ENCODE assay signal across 27 mouse cellular contexts in genomic region chr7:125717612-125718011, GRCm38 (mm10). TPM values are rescaled to one million over a fixed set of nuclear protein-coding genes. Genes with fewer than 3 reads are reported as not detected.
DNase-seq lines count a peak whose midpoint lies in the region; ATAC-seq and TF ChIP-seq lines count a peak whose summit lies in the region.
"Had no signal": no experiment of that assay in that cellular context is flagged by ENCODE, and none has a peak within 500 bp of the region (broad histone marks: within the 10 kb centered on the region; RNA-seq: fewer than 3 reads in every experiment).

No protein-coding gene starts in this region.

- H3K27me3 ChIP-seq in heart, embryonic 16.5 days (ENCODE audit: control insufficient read depth, insufficient read depth, low read length), result no peaks in the 10 kb centered on the region
- H3K27me3 ChIP-seq in heart, embryonic 11.5 days (ENCODE audit: control insufficient read depth, insufficient read depth, low read length), result no peaks in the 10 kb centered on the region
- no peaks in the 10 kb centered on the region for H3K27me3 ChIP-seq in liver, adult 2 months (ENCODE audit: control insufficient read depth, insufficient read depth, low read length)
- H3K27me3 ChIP-seq in liver, postnatal 0 days (ENCODE audit: insufficient read depth, low read length), result no peaks in the 10 kb centered on the region
- no peaks in the 10 kb centered on the region for H3K27me3 ChIP-seq in intestine, postnatal 0 days (replicated peaks; ENCODE audit: control insufficient read depth, insufficient read depth, low read length)
- H3K27me3 ChIP-seq: CH12.LX; embryonic facial prominence, embryonic 15.5 days; forebrain, embryonic 12.5 days; heart, embryonic 12.5 days; kidney, embryonic 15.5 days; limb, embryonic 12.5 days; liver, embryonic 12.5 days; megakaryocyte, embryonic 14.5 days; midbrain, embryonic 12.5 days; neural tube, embryonic 12.5 days had no signal

- no peak overlapping the region for H3K4me2 ChIP-seq in heart, embryonic 16.5 days (ENCODE audit: low read depth, low read length)
- no peak overlapping the region for H3K4me2 ChIP-seq in heart, embryonic 11.5 days
- no peak overlapping the region for H3K4me2 ChIP-seq in liver, postnatal 0 days (ENCODE audit: low read depth, low read length)
- no peak overlapping the region for H3K4me2 ChIP-seq in intestine, postnatal 0 days (replicated peaks; ENCODE audit: low read depth)
- H3K4me2 ChIP-seq: embryonic facial prominence, embryonic 15.5 days; forebrain, embryonic 12.5 days; heart, embryonic 12.5 days; hindbrain, embryonic 14.5 days; kidney, embryonic 15.5 days; limb, embryonic 12.5 days; liver, embryonic 12.5 days; midbrain, embryonic 12.5 days; neural tube, embryonic 12.5 days had no signal

- no peak for TF ChIP-seq POLR2A in liver, adult 2 months (IDR thresholded peaks at IDR 0.05; ENCODE audit: extremely low read depth, insufficient read depth, low read length)

- DNase-seq in adrenal gland, postnatal 10 days, result peak; percentile 32
- no peak for DNase-seq in adrenal gland, adult 2 months
- DNase-seq in liver, adult 2 months (ENCODE audit: extremely low read depth, low read depth, low spot score), result peak; percentile 53
- no peak for DNase-seq in liver, postnatal 0 days
- DNase-seq in retina, postnatal 1 day, result no peak
- DNase-seq: cerebellum, adult 8-10 months; cerebellum, postnatal 25 days; gastrocnemius, postnatal 10 days; lung, adult 18-20 months; thymus, adult 2 months; thymus, postnatal 36 days had no signal

- peaks cover 61% of the 10 kb centered on the region for H3K4me1 ChIP-seq in heart, embryonic 16.5 days (ENCODE audit: control insufficient read depth, insufficient read depth, low read length)
- H3K4me1 ChIP-seq in heart, embryonic 11.5 days (ENCODE audit: control insufficient read depth, insufficient read depth, low read length), result peaks cover 43% of the 10 kb centered on the region
- H3K4me1 ChIP-seq in liver, adult 2 months (ENCODE audit: control insufficient read depth, insufficient read depth, low read length), result peaks cover 3% of the 10 kb centered on the region; the same call in 1 of the 2 replicates
- H3K4me1 ChIP-seq in liver, postnatal 0 days (ENCODE audit: insufficient read depth), result peaks cover 5% of the 10 kb centered on the region; the same call in 1 of the 2 replicates
- H3K4me1 ChIP-seq in intestine, postnatal 0 days (replicated peaks; ENCODE audit: control insufficient read depth, insufficient read depth, low read length), result 0 out of 2 replicates have a peak, but pooled peaks cover 3% of the 10 kb centered on the region
- H3K4me1 ChIP-seq: forebrain, embryonic 12.5 days; kidney, embryonic 15.5 days; liver, embryonic 12.5 days; midbrain, embryonic 12.5 days; neural tube, embryonic 12.5 days had no signal

- no peak overlapping the region for H3K4me3 ChIP-seq in heart, embryonic 16.5 days (ENCODE audit: low read length)
- no peak overlapping the region for H3K4me3 ChIP-seq in heart, embryonic 11.5 days (ENCODE audit: low read depth, low read length)
- no peak overlapping the region for H3K4me3 ChIP-seq in liver, adult 2 months (ENCODE audit: insufficient read depth, low read depth, low read length)
- no peak overlapping the region for H3K4me3 ChIP-seq in liver, postnatal 0 days (ENCODE audit: low read depth, low read length)
- no peak overlapping the region for H3K4me3 ChIP-seq in intestine, postnatal 0 days (ENCODE audit: low read depth, low read length)
- H3K4me3 ChIP-seq: embryonic facial prominence, embryonic 10.5 days; embryonic facial prominence, embryonic 15.5 days; forebrain, embryonic 12.5 days; heart, embryonic 12.5 days; kidney, embryonic 15.5 days; limb, embryonic 12.5 days; liver, embryonic 12.5 days; megakaryocyte, embryonic 14.5 days; midbrain, embryonic 12.5 days; myocyte; neural tube, embryonic 12.5 days had no signal

- no peak for TF ChIP-seq CTCF in liver, adult 2 months (IDR thresholded peaks at IDR 0.05; ENCODE audit: low read depth, low read length)
- TF ChIP-seq CTCF in liver, postnatal 0 days (IDR thresholded peaks at IDR 0.05; ENCODE audit: low read depth), result no peak
- no peak for TF ChIP-seq CTCF in intestine, postnatal 0 days (IDR thresholded peaks at IDR 0.05; ENCODE audit: low read depth)

- ATAC-seq in heart, embryonic 16.5 days (replicated peaks; ENCODE audit: extremely low read depth, insufficient read depth, low FRiP score), result no peak
- ATAC-seq in heart, embryonic 11.5 days (replicated peaks; ENCODE audit: insufficient number of reproducible peaks, low FRiP score, low TSS enrichment), result no peak
- no peak for ATAC-seq in liver, postnatal 0 days
- peak; percentile 76 for ATAC-seq in intestine, postnatal 0 days
- ATAC-seq: liver, embryonic 12.5 days had no signal

- H3K27ac ChIP-seq in heart, embryonic 16.5 days (ENCODE audit: low read length), result peak overlapping the region; percentile 47; the same call in 1 of the 2 replicates
- H3K27ac ChIP-seq in heart, embryonic 11.5 days (ENCODE audit: low read depth, low read length), result no peak overlapping the region
- no peak overlapping the region for H3K27ac ChIP-seq in liver, adult 2 months (replicated peaks; ENCODE audit: insufficient read depth, low read depth, low read length)
- H3K27ac ChIP-seq in liver, postnatal 0 days (ENCODE audit: low read depth), result no peak overlapping the region
- H3K27ac ChIP-seq in intestine, postnatal 0 days (ENCODE audit: low read depth, low read length), result peak overlapping the region; percentile 55
- H3K27ac ChIP-seq: embryonic facial prominence, embryonic 10.5 days; forebrain, embryonic 12.5 days; hindbrain, embryonic 14.5 days; kidney, embryonic 15.5 days; liver, embryonic 12.5 days; midbrain, embryonic 12.5 days; neural tube, embryonic 12.5 days had no signal

- no peaks in the 10 kb centered on the region for H3K79me2 ChIP-seq in liver, adult 2 months (ENCODE audit: control insufficient read depth, insufficient read depth, low read length)

- TF ChIP-seq EP300 in liver, postnatal 0 days (IDR thresholded peaks at IDR 0.05; ENCODE audit: low read depth), result no peak

- no peak overlapping the region for H3K9ac ChIP-seq in heart, embryonic 16.5 days (ENCODE audit: low read length)
- no peak overlapping the region for H3K9ac ChIP-seq in heart, embryonic 11.5 days (ENCODE audit: low read depth, low read length)
- no peak overlapping the region for H3K9ac ChIP-seq in liver, adult 2 months (ENCODE audit: low read depth, low read length)
- no peak overlapping the region for H3K9ac ChIP-seq in liver, postnatal 0 days (replicated peaks)
- H3K9ac ChIP-seq in intestine, postnatal 0 days (ENCODE audit: low read depth, low read length), result no peak overlapping the region
- H3K9ac ChIP-seq: embryonic facial prominence, embryonic 15.5 days; forebrain, embryonic 12.5 days; heart, embryonic 12.5 days; hindbrain, embryonic 14.5 days; kidney, embryonic 15.5 days; limb, embryonic 12.5 days; liver, embryonic 12.5 days; midbrain, embryonic 12.5 days; neural tube, embryonic 12.5 days had no signal

- H3K36me3 ChIP-seq in heart, embryonic 16.5 days (ENCODE audit: control insufficient read depth, insufficient read depth), result no peaks in the 10 kb centered on the region
- no peaks in the 10 kb centered on the region for H3K36me3 ChIP-seq in heart, embryonic 11.5 days (ENCODE audit: control insufficient read depth, insufficient read depth, low read length)
- no peaks in the 10 kb centered on the region for H3K36me3 ChIP-seq in liver, adult 2 months (ENCODE audit: control insufficient read depth, insufficient read depth, low read length)
- no peaks in the 10 kb centered on the region for H3K36me3 ChIP-seq in liver, postnatal 0 days (replicated peaks; ENCODE audit: insufficient read depth, low read length)
- H3K36me3 ChIP-seq in intestine, postnatal 0 days (ENCODE audit: control insufficient read depth, insufficient read depth), result no peaks in the 10 kb centered on the region
- H3K36me3 ChIP-seq: embryonic facial prominence, embryonic 10.5 days; embryonic facial prominence, embryonic 15.5 days; forebrain, embryonic 12.5 days; heart, embryonic 12.5 days; kidney, embryonic 15.5 days; liver, embryonic 12.5 days; midbrain, embryonic 12.5 days; neural tube, embryonic 12.5 days had no signal

- no peaks in the 10 kb centered on the region for H3K9me3 ChIP-seq in heart, embryonic 16.5 days (replicated peaks; ENCODE audit: control insufficient read depth, low read length)
- H3K9me3 ChIP-seq in heart, embryonic 11.5 days (replicated peaks; ENCODE audit: control insufficient read depth, low read length), result no peaks in the 10 kb centered on the region
- no peaks in the 10 kb centered on the region for H3K9me3 ChIP-seq in liver, postnatal 0 days (ENCODE audit: low read length)
- no peaks in the 10 kb centered on the region for H3K9me3 ChIP-seq in intestine, postnatal 0 days (ENCODE audit: control insufficient read depth)
- H3K9me3 ChIP-seq: embryonic facial prominence, embryonic 10.5 days; embryonic facial prominence, embryonic 15.5 days; forebrain, embryonic 12.5 days; heart, embryonic 12.5 days; kidney, embryonic 15.5 days; limb, embryonic 12.5 days; liver, embryonic 12.5 days; megakaryocyte, embryonic 14.5 days; midbrain, embryonic 12.5 days; neural tube, embryonic 12.5 days had no signal

RNA-seq across cellular contexts. Expression of gene D430042O09Rik, which starts 9.9 kb away (rescaled TPM):
- total RNA-seq in adrenal gland, postnatal 10 days (2021), result 10 to 100 TPM; 16.7 to 17.8 TPM
- 10 to 100 TPM; 26.7 to 28.9 TPM for total RNA-seq in adrenal gland, adult 2 months (2021)
- 12.8 and 14.6 TPM in 2 replicates for polyA plus RNA-seq in adrenal gland, adult 2 months (2012; rRNA removed)
- polyA plus RNA-seq in heart, embryonic 16.5 days (2015; fragmentation: Nextera tagmentation; extraction: Ambion mirVana), result 7.9 and 8.0 TPM in 2 replicates
- 8.7 and 9.4 TPM in 2 replicates for polyA plus RNA-seq in heart, embryonic 11.5 days (2014; fragmentation: Nextera tagmentation; extraction: Ambion mirVana)
- total RNA-seq in liver, adult 2 months (2014; rRNA removed), result 8.5 and 9.9 TPM in 2 replicates
- 8.8 and 9.0 TPM in 2 replicates for polyA plus RNA-seq in liver, adult 2 months (2012; rRNA removed)
- polyA plus RNA-seq in liver, postnatal 0 days (2015; fragmentation: Nextera tagmentation; extraction: Ambion mirVana), result 1.2 and 1.3 TPM in 2 replicates
- polyA plus RNA-seq in intestine, postnatal 0 days (2015; fragmentation: Nextera tagmentation; extraction: Ambion mirVana), result 2.6 and 3.1 TPM in 2 replicates

RNA-seq across cellular contexts. Expression of gene Gtf3c1, which starts 10.0 kb away (rescaled TPM):
- 10 to 100 TPM; 55.0 to 67.9 TPM for total RNA-seq in adrenal gland, postnatal 10 days (2021)
- 10 to 100 TPM; 61.4 to 65.6 TPM for total RNA-seq in adrenal gland, adult 2 months (2021)
- polyA plus RNA-seq in adrenal gland, adult 2 months (2012; rRNA removed), result 69.0 and 79.4 TPM in 2 replicates
- polyA plus RNA-seq in heart, embryonic 16.5 days (2015; fragmentation: Nextera tagmentation; extraction: Ambion mirVana), result 25.8 and 32.4 TPM in 2 replicates
- 32.1 and 33.2 TPM in 2 replicates for polyA plus RNA-seq in heart, embryonic 11.5 days (2014; fragmentation: Nextera tagmentation; extraction: Ambion mirVana)
- total RNA-seq in liver, adult 2 months (2014; rRNA removed), result 14.9 and 21.0 TPM in 2 replicates
- 23.5 and 24.4 TPM in 2 replicates for polyA plus RNA-seq in liver, adult 2 months (2012; rRNA removed)
- 3.3 and 4.8 TPM in 2 replicates for polyA plus RNA-seq in liver, postnatal 0 days (2015; fragmentation: Nextera tagmentation; extraction: Ambion mirVana)
- polyA plus RNA-seq in intestine, postnatal 0 days (2015; fragmentation: Nextera tagmentation; extraction: Ambion mirVana), result 6.8 and 8.0 TPM in 2 replicates

Comparison
In these comparisons a context has a peak if more than half of its experiments do, and no peak if none do; other contexts are left out.
1. DNase-seq: peak in adrenal gland, postnatal 10 days (single experiment) and liver, adult 2 months (single experiment); none in adrenal gland, adult 2 months (single experiment), liver, postnatal 0 days (single experiment) and retina, postnatal 1 day (single experiment).
2. H3K27ac ChIP-seq: peak in heart, embryonic 16.5 days (single experiment) and intestine, postnatal 0 days (single experiment); none in heart, embryonic 11.5 days (single experiment), liver, adult 2 months (single experiment) and liver, postnatal 0 days (single experiment).